Mouse (Mus musculus) c-Kit-negative CD71-positive TER-119-positive erythroid progenitor cells, embryonic 14.5 days (primary cell): Measurements from ENCODE around the gene Prep.

Experiments used
- DNase-seq: peaks from one replicate; pipeline ENCODE4 v3.0.0-alpha.2; 2013; ENCODE audit warnings: low read depth, low spot score

The Prep gene

GRCm38 (mm10) chr10:45180677-45181326 is 113.8 kb downstream of the Prep start:
- DNase-seq: no peak

- no peak for DNase-seq
Measured at GRCm38 (mm10) chr10:45181344-45181743, 114.3 kb downstream of the Prep start.

- DNase-seq: no peak
Measured at GRCm38 (mm10) chr10:45185457-45185856, 118.5 kb downstream of the Prep start.

GRCm38 (mm10) chr10:45193330-45194310 is 126.6 kb downstream of the Prep start:
- DNase-seq: no peak

GRCm38 (mm10) chr10:45194531-45194930 is 127.5 kb downstream of the Prep start:
- no peak for DNase-seq

DNA sequence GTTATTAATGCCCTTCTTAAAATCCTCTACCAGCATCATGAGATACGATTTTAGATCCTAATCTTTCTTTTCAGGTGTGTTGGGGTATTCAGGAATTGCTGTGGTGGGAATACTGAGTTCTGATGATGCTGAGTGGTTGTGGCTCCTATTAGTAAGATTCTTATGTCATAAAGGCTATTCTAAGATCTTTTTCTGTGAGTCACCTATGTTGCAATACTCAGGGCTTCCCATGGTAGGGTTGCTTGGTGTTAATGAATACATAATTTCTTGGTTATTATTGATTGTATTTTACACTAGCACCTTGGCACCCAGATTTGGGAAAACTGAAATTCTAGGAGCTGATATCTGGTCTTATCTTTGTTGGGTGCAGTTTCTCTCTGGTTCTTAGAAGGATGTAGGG is 137.6 kb downstream of the Prep start:
- DNase-seq: no peak

DNA sequence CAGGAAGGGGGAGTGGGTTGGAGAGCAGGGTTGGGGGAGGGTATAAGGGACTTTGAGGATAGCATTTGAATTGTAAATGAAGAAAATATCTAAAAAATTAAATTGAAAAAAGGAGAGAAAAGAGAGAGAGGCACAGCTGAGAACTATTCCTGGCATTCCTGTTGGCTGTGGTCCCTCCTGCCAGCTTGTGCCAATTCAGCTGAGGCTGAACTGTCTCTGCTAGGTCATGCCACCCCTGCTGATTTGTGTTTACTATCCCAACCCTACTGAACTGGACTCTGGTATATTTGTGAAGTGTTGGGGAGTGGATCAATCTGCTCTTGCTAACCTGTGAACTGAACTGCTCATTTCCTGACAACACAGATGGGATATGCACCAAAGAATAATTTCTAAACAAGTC is 143.2 kb downstream of the Prep start:
- no peak for DNase-seq

GRCm38 (mm10) chr10:45216676-45217075 is 149.7 kb downstream of the Prep start:
- no peak for DNase-seq
